Mouse (Mus musculus) spleen, adult 2 months (tissue): Measurements from ENCODE around the gene Haus2. TPM values are rescaled to one million over a fixed set of nuclear protein-coding genes. Genes with fewer than 3 reads are reported as not detected.
"Not testable (repeated sequence)": the region's sequence is repeated elsewhere in the genome, so short reads cannot be mapped to it uniquely, and the experiment has no call there.

Experiments used
- DNase-seq, 2 experiments: peaks; one replicate each; pipeline versions ENCODE4 v3.0.0 to v3.0.0-alpha.2; 2012 to 2021; ENCODE audit warnings: low spot score in 2 of 2, low read depth in 1 of 2
- H3K27ac ChIP-seq: fragments of 200-500 bp; 2 replicates; pipeline ENCODE4 v1.5.1; 2012; ENCODE audit warnings: low read length, inconsistent platforms; ENCODE audit not compliant: insufficient read depth
- H3K27me3 ChIP-seq: fragments of 200-500 bp; 2 replicates; pipeline ENCODE4 v1.6.1; 2012; ENCODE audit warnings: mild to moderate bottlenecking, moderate library complexity, low read length, inconsistent platforms; ENCODE audit not compliant: control insufficient read depth, insufficient read depth
- H3K36me3 ChIP-seq: fragments of 200-500 bp; 2 replicates; pipeline ENCODE4 v1.6.1; 2012; ENCODE audit warnings: mild to moderate bottlenecking, low read length, inconsistent platforms; ENCODE audit not compliant: control insufficient read depth, insufficient read depth
- H3K4me1 ChIP-seq: fragments of 200-500 bp; 2 replicates; pipeline ENCODE4 v1.6.1; 2011; ENCODE audit warnings: inconsistent platforms; ENCODE audit not compliant: control insufficient read depth, insufficient read depth, insufficient read length
- H3K4me3 ChIP-seq: fragments of 200-500 bp; 2 replicates; pipeline ENCODE4 v1.5.1; 2011; ENCODE audit warnings: mild to moderate bottlenecking, inconsistent platforms; ENCODE audit not compliant: insufficient read depth, insufficient read length; ENCODE audit errors: extremely low read depth
- CTCF ChIP-seq: fragments of 200-500 bp; IDR thresholded peaks from 2 replicates; pipeline ENCODE4 v1.5.1; 2011; ENCODE audit warnings: mild to moderate bottlenecking, inconsistent platforms; ENCODE audit not compliant: insufficient read depth, insufficient read length, insufficient replicate concordance; ENCODE audit errors: extremely low read depth
- POLR2A ChIP-seq: fragments of 200-500 bp; IDR thresholded peaks from 2 replicates; pipeline ENCODE4 v1.6.1; 2011; ENCODE audit warnings: low read depth, low read length, inconsistent platforms
- WGBS: fragments of 180-500 bp; shearing (Covaris S2); methylation state at CpG from one replicate; pipeline ENCODE4 v1.1.7; 2018; 5-methylcytosine and 5-hydroxymethylcytosine counted together
- polyA plus RNA-seq: library from polyadenylated mRNA; depleted of rRNA; stranded (reverse); fragments of >200 nt; gene quantifications from 2 replicates; pipeline ENCODE4 v1.2.3, GENCODE M21; 2012

The Haus2 gene
- polyA plus RNA-seq, 1 experiment = 0.99 TPM

DNA sequence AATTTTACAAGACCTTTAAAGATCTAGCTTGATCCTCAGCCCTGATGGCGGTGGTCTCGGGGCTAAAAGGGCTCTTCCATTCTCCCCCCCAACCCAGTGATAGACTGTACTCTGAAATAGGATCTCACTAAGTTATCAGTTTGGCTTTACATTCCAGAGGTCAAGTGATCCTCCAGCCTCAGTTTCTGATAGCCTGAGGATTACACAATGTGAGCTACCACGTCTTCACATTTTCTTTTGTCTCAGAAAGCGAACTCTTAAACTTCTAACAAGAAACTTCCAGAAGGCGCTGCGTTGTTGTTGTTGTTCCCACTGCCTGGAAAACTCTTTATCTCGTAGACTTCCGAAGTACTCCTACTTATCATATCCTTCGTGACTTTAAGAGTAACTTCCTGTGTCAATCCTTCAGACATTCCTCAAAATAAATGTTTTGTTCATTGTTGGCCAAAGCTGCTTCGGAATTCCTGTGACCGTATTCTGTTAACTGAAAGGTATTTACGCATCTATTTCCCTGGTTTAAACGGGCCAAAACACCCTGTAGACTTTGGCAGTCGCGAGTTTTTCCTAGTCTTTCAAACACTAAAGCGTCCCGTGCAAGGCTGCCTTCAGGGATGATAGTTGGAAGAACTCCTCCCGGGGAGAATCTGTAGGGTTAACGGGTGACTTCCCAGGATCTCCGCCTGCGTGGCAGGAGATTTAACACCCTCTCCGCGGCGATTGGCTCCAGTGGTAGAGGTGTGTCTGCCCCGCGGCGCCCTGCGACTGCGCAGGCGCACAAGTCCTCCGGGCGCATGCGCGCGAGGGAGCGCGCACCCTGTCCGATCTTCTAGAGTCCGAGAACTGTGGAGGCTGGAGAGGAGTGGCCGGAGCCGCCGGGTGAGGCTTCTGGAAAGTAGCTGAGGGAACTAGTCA is 42.0 kb upstream of the Haus2 start, which contains the start of gene Snap23:
Snap23 (plus strand) TSS at position 786 of the 912 bp plus-strand sequence.
- no peaks in the 10 kb centered on the region for H3K27me3 ChIP-seq
- H3K27ac ChIP-seq = peak within 1 kb of the TSS; percentile 68
- H3K4me1 ChIP-seq = peaks cover 3% of the 10 kb centered on the region; the same call in 1 of the 2 replicates
- no peak for TF ChIP-seq CTCF
- 0 out of 2 replicates have a peak, but pooled peaks have one; percentile 34 for TF ChIP-seq POLR2A
- H3K36me3 ChIP-seq = no peaks in the 10 kb centered on the region
- 2% methylated on average over 42 of the region's 42 CpGs for WGBS
- DNase-seq = peak; percentile 75 to 86
- H3K4me3 ChIP-seq = peak within 1 kb of the TSS; percentile 77

DNA sequence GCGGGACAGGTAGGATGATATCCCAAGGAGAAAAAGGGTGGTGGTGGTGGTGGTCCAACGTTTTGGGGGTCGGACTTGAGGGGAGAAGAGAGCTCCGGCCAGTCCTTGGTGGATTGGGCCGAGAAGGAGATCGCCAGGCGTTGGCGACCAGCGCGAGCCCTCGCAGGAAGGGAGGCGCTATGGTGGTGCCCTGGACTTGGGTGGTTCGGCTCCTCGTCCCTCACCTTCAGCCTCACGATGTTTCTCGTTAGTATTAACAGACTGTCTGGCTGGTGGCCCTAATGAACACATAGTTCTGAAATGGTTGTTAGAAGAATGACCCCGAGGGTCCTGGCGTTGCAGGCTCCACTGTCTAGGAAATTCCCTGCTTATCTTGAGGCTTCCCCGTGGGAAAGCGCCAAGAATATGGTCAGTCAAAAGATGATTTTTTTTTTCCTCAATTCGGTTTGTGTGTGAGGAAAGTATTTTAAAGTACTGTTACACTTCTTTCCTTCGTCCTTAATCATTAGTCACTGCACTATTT is 41.3 kb upstream of the Haus2 start:
- H3K36me3 ChIP-seq = no peaks in the 10 kb centered on the region
- peak overlapping the region; percentile 77 for H3K4me3 ChIP-seq
- H3K27ac ChIP-seq = peak overlapping the region; percentile 68
- DNase-seq = no peak
- TF ChIP-seq CTCF = no peak
- no peak for TF ChIP-seq POLR2A
- no peaks in the 10 kb centered on the region for H3K27me3 ChIP-seq
- under 1% methylated on average over 22 of the region's 22 CpGs for WGBS
- H3K4me1 ChIP-seq = peaks cover 3% of the 10 kb centered on the region; the same call in 1 of the 2 replicates

DNA sequence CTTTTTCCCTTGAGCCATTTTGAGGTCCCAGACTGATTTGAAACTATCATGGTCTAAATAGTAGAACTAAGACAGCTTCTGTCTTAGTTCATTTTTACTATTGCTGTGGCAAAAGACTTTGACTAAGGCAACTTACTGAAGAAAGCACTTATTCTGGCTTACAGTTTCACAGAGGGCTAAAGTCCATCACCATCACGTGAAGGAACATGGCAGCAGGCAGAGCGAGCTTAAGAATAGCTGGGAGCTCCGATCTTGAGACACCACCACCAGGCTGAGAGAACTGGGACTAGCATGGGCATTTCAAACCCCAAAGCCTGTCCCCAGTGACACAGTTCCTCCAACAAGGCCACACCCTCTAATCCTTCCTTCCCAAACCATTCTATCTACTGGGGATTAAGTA is 38.1 kb upstream of the Haus2 start:
- Histone ChIP-seq H3K27me3 (no peaks in the 10 kb centered on the region), H3K27ac (no peak overlapping the region), H3K36me3 (no peaks in the 10 kb centered on the region), H3K4me1 (peaks cover 3% of the 10 kb centered on the region; the same call in 1 of the 2 replicates), H3K4me3 (no peak overlapping the region)
- TF ChIP-seq POLR2A (no peak), CTCF (no peak)
- no peak for DNase-seq
- WGBS = 97% methylated on average over 3 of the region's 3 CpGs

DNA sequence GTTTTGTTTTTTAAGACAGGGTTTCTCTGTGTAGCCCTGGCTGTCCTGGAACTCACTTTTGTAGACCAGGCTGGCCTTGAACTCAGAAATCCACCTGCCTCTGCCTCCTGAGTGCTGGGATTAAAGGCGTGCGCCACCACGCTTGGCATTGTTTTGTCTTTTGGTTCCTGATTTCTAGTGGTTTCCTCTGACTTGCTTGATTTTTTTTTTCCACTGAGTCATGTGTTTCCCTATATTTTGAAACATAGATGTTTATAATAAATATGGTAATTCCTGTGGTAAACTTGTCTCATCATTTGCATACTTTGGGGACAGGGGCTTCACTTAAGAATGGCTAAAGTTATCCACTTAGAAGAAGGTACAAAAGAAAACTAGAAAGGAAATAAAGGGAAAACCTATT is 37.0 kb upstream of the Haus2 start:
- WGBS = 80% methylated on average over 3 of the region's 3 CpGs
- not testable (repeated sequence) for H3K36me3 ChIP-seq, H3K27ac ChIP-seq, H3K4me1 ChIP-seq, DNase-seq, H3K27me3 ChIP-seq, H3K4me3 ChIP-seq

DNA sequence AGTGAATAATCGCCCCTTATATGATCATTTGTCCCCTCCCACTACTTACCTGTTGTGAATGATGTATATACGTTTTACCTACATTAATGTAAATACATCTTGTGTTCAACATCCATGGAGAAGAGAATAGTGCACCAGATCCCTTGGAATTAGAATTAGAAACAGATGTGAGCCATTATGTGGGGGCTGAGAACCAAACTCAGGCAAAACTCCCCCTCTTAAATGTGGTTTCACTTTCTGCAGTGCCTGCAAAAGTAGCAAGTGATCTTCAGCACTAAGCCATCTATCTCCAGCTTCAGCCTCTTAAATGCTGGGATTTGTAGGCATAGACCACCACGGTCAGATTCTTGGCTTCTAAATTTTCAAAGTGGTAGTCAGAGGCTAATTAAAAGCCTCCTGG is 34.1 kb upstream of the Haus2 start:
- no peak for TF ChIP-seq CTCF
- no peak for TF ChIP-seq POLR2A
- Histone ChIP-seq H3K27me3 (no peaks in the 10 kb centered on the region), H3K4me1 (peaks cover 7% of the 10 kb centered on the region), H3K36me3 (no peaks in the 10 kb centered on the region), H3K4me3 (no peak overlapping the region), H3K27ac (no peak overlapping the region)
- WGBS = 59% methylated on average over 3 of the region's 3 CpGs
- DNase-seq = no peak

DNA sequence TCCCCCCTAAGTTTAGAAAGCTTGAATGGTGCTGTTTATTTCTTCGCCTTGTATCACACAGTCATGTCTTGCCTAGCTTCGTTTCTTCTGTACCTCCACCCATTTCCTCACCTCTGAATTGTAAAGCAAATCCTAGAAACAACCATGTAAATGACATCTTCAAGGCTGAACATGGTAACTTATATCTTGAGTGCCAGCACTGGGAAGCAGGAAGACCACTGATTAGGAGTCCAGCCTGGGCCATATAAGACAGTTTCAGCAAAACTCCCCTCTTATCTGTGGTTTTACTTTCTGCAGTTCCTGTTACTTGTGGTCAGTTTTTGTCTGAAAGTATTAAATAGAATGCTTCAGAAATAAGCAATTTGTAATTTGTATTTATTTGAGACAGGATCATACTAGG is 33.2 kb upstream of the Haus2 start:
- TF ChIP-seq CTCF (no peak), POLR2A (no peak)
- Histone ChIP-seq H3K27ac (no peak overlapping the region), H3K4me1 (peaks cover 7% of the 10 kb centered on the region), H3K27me3 (no peaks in the 10 kb centered on the region), H3K4me3 (no peak overlapping the region), H3K36me3 (no peaks in the 10 kb centered on the region)
- WGBS = 60% methylated on average over 2 of the region's 2 CpGs
- no peak for DNase-seq

DNA sequence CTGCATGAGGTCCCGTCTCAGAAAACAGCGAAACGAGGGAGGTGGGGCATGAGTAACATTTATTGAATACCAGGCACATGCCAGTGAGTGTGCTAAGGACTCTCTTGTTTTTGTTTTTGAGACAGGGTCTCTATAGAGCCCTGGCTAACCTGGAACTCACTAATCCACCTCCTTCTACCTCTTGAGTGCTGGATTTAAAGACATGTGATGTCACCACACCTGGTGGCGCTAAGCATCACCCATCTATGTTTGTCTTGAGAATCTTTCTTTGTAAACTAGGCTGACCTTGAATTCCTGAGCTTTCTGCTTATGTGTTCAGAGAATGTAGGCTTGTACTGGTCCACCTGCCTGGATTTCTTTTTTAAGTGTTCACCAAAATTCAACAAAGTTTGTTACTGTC is 31.4 kb upstream of the Haus2 start:
- H3K27me3 ChIP-seq = no peaks in the 10 kb centered on the region
- no peaks in the 10 kb centered on the region; the same call in 1 of the 2 replicates for H3K36me3 ChIP-seq
- TF ChIP-seq CTCF (no peak), POLR2A (no peak)
- WGBS = 69% methylated on average over 4 of the region's 4 CpGs
- H3K4me1 ChIP-seq = peaks cover 7% of the 10 kb centered on the region
- DNase-seq = no peak
- peak overlapping the region; percentile 68 for H3K27ac ChIP-seq
- no peak overlapping the region for H3K4me3 ChIP-seq
